Mouse (Mus musculus) forebrain, embryonic 14.5 days (tissue): ENCODE measurements around the gene Nkap. TPM values are rescaled to one million over a fixed set of nuclear protein-coding genes. Genes with fewer than 3 reads are reported as not detected.
"Not testable (repeated sequence)": the region's sequence is repeated elsewhere in the genome, so short reads cannot be mapped to it uniquely, and the experiment has no call there.

Source experiments
- ATAC-seq: fragments of 200-750 bp; cut with Nextera tagmentation; 2 replicates; pipeline ENCODE4 v1.8.0; 2017; ENCODE audit warnings: mild to moderate bottlenecking, moderate library complexity
- DNase-seq: peaks from one replicate; pipeline ENCODE4 v3.0.0-alpha.2; 2015; ENCODE audit warnings: low spot score
- H3K27ac ChIP-seq: fragments of 300-500 bp; sonication (generic); 2 replicates; pipeline ENCODE4 v1.5.1; 2014; ENCODE audit warnings: low read depth, mild to moderate bottlenecking, control low read depth, low read length, moderate library complexity
- H3K27me3 ChIP-seq: fragments of 300-500 bp; sonication (generic); replicated peaks from 2 replicates; pipeline ENCODE4 v1.6.1; 2014; ENCODE audit warnings: low read length, control low read depth, mixed read lengths; ENCODE audit not compliant: control insufficient read depth, insufficient read depth
- H3K36me3 ChIP-seq: fragments of 300-500 bp; sonication (generic); 2 replicates; pipeline ENCODE4 v1.6.1; 2014; ENCODE audit warnings: low read length, control low read depth; ENCODE audit not compliant: control insufficient read depth, insufficient read depth
- H3K4me1 ChIP-seq: fragments of 300-500 bp; sonication (generic); 2 replicates; pipeline ENCODE4 v1.6.1; 2014; ENCODE audit warnings: antibody characterized with exemption, low read length, control low read depth; ENCODE audit not compliant: control insufficient read depth, insufficient read depth
- H3K4me2 ChIP-seq: fragments of 300-500 bp; sonication (generic); 2 replicates; pipeline ENCODE4 v1.6.1; 2014; ENCODE audit warnings: mild to moderate bottlenecking, control low read depth, low read length
- H3K4me3 ChIP-seq: fragments of 300-500 bp; sonication (generic); 2 replicates; pipeline ENCODE4 v1.5.1; 2014; ENCODE audit warnings: low read depth, low read length, control low read depth
- H3K9ac ChIP-seq: fragments of 300-500 bp; sonication (generic); 2 replicates; pipeline ENCODE4 v1.6.1; 2014; ENCODE audit warnings: mild to moderate bottlenecking, low read length, control low read depth, moderate library complexity
- H3K9me3 ChIP-seq: fragments of 300-500 bp; sonication (generic); replicated peaks from 2 replicates; pipeline ENCODE4 v1.6.1; 2016; ENCODE audit warnings: low read length, control low read depth, mixed read lengths; ENCODE audit not compliant: control insufficient read depth
- WGBS: fragments of 180-500 bp; shearing (Covaris S2); extraction: QIAGEN DNeasy Blood & Tissue Kit; methylation state at CpG from one replicate; pipeline ENCODE4 v1.1.7; 2014; 5-methylcytosine and 5-hydroxymethylcytosine counted together
- polyA plus RNA-seq: library from polyadenylated mRNA; unstranded; fragments of >200 nt; fragmentation: Nextera tagmentation; extraction: Ambion mirVana; gene quantifications from 2 replicates; pipeline ENCODE4 v1.2.1, GENCODE M21; 2014

Nkap gene
- polyA plus RNA-seq, 1 experiment from 2014 or later: 13.6 TPM

- Histone ChIP-seq H3K4me1 (no peaks in the 10 kb centered on the region; the same call in 1 of the 2 replicates), H3K9ac (no peak overlapping the region), H3K4me3 (no peak overlapping the region), H3K27me3 (no peaks in the 10 kb centered on the region), H3K27ac (no peak overlapping the region), H3K4me2 (no peak overlapping the region), H3K9me3 (no peaks in the 10 kb centered on the region), H3K36me3 (no peaks in the 10 kb centered on the region)
- DNase-seq: no peak
- no peak for ATAC-seq
- 93% methylated on average over 7 of the region's 7 CpGs for WGBS
These were observed 1.1 kb upstream of the Nkap start for GRCm38 (mm10) chrX:37125511-37125910.

- Histone ChIP-seq H3K9ac (no peak overlapping the region), H3K27me3 (no peaks in the 10 kb centered on the region), H3K27ac (no peak overlapping the region), H3K36me3 (peaks cover 20% of the 10 kb centered on the region), H3K4me3 (no peak overlapping the region), H3K4me1 (no peaks in the 10 kb centered on the region), H3K9me3 (no peaks in the 10 kb centered on the region), H3K4me2 (no peak overlapping the region)
- DNase-seq (no peak), ATAC-seq (no peak)
- 87% methylated on average over 3 of the region's 3 CpGs for WGBS
These were observed 15.1 kb downstream of the Nkap start for GRCm38 (mm10) chrX:37141732-37142131.

GRCm38 (mm10) chrX:37144498-37144897, 17.9 kb downstream of the Nkap start:
- H3K4me3 ChIP-seq, H3K4me1 ChIP-seq, H3K27ac ChIP-seq, H3K27me3 ChIP-seq, H3K9me3 ChIP-seq, DNase-seq, H3K4me2 ChIP-seq, ATAC-seq, H3K9ac ChIP-seq: not testable (repeated sequence)
- peaks cover 13% of the 10 kb centered on the region for H3K36me3 ChIP-seq
- 63% methylated on average over 2 of the region's 4 CpGs for WGBS

- WGBS: 93% methylated on average over 2 of the region's 2 CpGs
- Histone ChIP-seq H3K4me1 (no peaks in the 10 kb centered on the region), H3K9ac (no peak overlapping the region), H3K4me3 (no peak overlapping the region), H3K36me3 (peaks cover 13% of the 10 kb centered on the region), H3K27ac (no peak overlapping the region), H3K4me2 (no peak overlapping the region), H3K27me3 (no peaks in the 10 kb centered on the region), H3K9me3 (no peaks in the 10 kb centered on the region)
- DNase-seq (peak; percentile 32), ATAC-seq (no peak)
These were observed 18.4 kb downstream of the Nkap start for GRCm38 (mm10) chrX:37144954-37145353.

DNA sequence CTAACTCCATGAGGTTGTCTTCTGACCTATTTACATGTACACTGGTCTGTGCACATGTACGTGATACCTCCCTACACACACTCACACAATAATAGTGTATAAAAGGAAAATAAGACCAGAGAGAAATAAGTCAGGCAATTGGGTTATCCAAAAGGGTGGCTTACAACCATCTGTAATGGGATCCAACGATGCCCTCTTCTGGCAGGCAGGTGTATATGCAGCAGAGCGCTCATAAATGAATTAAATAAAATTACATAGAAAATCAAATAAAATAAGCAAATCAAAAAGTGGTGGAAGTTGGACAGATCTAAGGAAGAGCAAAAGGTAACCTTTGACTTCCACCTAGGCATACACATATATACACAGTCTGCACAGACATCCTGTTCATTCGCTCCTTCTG, 31.2 kb downstream of the Nkap start:
- WGBS: 64% methylated on average over 4 of the region's 4 CpGs
- no peak overlapping the region for H3K4me3 ChIP-seq
- DNase-seq (peak; percentile 1), ATAC-seq (no peak)
- no peak overlapping the region for H3K9ac ChIP-seq
- no peaks in the 10 kb centered on the region for H3K4me1 ChIP-seq
- H3K27me3 ChIP-seq: no peaks in the 10 kb centered on the region
- H3K9me3 ChIP-seq: no peaks in the 10 kb centered on the region
- H3K27ac ChIP-seq: no peak overlapping the region
- H3K36me3 ChIP-seq: peaks cover 12% of the 10 kb centered on the region; the same call in 1 of the 2 replicates
- H3K4me2 ChIP-seq: no peak overlapping the region

GRCm38 (mm10) chrX:37161169-37161568, 34.6 kb downstream of the Nkap start:
- H3K36me3 ChIP-seq: 0 out of 2 replicates have a peak, but pooled peaks cover 4% of the 10 kb centered on the region
- H3K4me3 ChIP-seq: no peak overlapping the region
- H3K4me1 ChIP-seq: no peaks in the 10 kb centered on the region
- 75% methylated on average over 10 of the region's 10 CpGs for WGBS
- no peak overlapping the region for H3K4me2 ChIP-seq
- no peaks in the 10 kb centered on the region for H3K9me3 ChIP-seq
- H3K9ac ChIP-seq: no peak overlapping the region
- ATAC-seq: no peak
- DNase-seq: no peak
- no peak overlapping the region for H3K27ac ChIP-seq
- no peaks in the 10 kb centered on the region for H3K27me3 ChIP-seq

DNA sequence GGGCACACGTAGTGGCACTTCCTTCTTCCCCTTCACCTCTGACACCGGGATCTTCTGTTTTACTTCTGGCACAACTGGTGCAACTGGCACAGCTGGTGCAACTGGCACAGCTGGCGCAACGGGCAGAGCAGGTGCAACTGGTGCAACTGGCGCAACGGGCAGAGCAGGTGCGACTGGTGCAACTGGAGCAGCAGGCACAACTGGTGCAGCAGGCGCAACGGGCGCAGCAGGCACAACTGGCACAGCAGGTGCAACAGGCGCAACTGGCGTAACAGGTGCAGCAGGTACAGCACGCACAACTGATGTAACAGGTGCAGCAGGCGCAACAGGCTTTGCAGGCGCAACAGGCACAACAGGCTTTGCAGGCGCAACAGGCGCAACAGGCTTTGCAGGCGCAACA, 36.5 kb downstream of the Nkap start:
- Histone ChIP-seq H3K27ac (no peak overlapping the region), H3K9ac (no peak overlapping the region), H3K9me3 (no peaks in the 10 kb centered on the region), H3K36me3 (no peaks in the 10 kb centered on the region), H3K4me2 (no peak overlapping the region), H3K4me3 (no peak overlapping the region), H3K4me1 (no peaks in the 10 kb centered on the region), H3K27me3 (no peaks in the 10 kb centered on the region)
- DNase-seq (no peak), ATAC-seq (no peak)
- whole genome bisulfite sequencing: 71% methylated on average over 18 of the region's 18 CpGs

DNA sequence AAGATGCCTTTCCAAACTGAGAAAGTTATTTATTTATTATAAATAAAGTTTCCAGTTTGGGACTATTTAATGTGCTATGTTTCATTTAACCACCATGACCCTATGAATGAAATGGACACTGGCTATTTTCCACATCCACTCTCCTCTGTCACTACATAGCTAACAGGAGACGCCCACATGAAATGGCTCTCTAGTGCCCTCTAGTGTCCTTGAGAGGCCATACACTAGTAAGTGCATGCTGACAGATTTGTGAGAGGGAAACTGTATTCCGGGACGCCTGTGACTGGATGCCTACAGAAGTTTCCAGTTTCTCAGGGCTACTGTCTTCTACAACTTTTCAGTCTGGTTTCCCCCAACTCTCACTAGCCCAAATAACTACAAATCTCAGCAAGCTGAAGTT, 40.5 kb downstream of the Nkap start:
- H3K9me3 ChIP-seq: no peaks in the 10 kb centered on the region
- WGBS: 48% methylated on average over 3 of the region's 3 CpGs
- DNase-seq (peak; percentile 58), ATAC-seq (no peak)
- no peak overlapping the region for H3K9ac ChIP-seq
- no peaks in the 10 kb centered on the region for H3K4me1 ChIP-seq
- H3K4me2 ChIP-seq: no peak overlapping the region
- no peaks in the 10 kb centered on the region for H3K27me3 ChIP-seq
- H3K36me3 ChIP-seq: no peaks in the 10 kb centered on the region
- no peak overlapping the region for H3K27ac ChIP-seq
- H3K4me3 ChIP-seq: no peak overlapping the region

DNA sequence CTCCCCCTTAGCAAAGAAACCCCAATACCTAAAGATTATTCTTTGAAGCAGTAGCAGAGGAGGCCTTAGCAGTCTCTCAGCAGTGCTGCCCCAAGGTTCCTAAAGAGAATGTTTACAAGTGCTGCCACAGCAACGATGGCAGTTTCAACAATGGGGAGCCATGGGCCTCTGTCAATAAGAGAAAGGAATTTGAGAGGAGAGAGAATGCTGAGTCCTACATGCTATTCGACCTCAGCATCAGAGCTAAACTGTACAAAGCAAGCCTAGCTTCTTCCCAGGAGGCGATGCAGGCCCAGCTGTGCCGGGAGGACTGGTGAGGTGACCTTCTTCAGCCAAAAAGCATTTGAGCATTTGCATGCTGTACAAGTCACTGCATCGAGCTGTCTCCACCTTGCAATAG, 42.1 kb downstream of the Nkap start, which contains the start of gene Akap14:
Gene Akap14 (minus strand): TSS at position 101 of the 400 bp plus-strand sequence.
- no peaks in the 10 kb centered on the region for H3K36me3 ChIP-seq
- DNase-seq (no peak), ATAC-seq (no peak)
- H3K4me2 ChIP-seq: no peak within 1 kb of the TSS
- H3K9me3 ChIP-seq: no peaks in the 10 kb centered on the region
- no peaks in the 10 kb centered on the region for H3K4me1 ChIP-seq
- H3K9ac ChIP-seq: no peak within 1 kb of the TSS
- 53% methylated on average over 5 of the region's 5 CpGs for WGBS
- H3K4me3 ChIP-seq: no peak within 1 kb of the TSS
- no peaks in the 10 kb centered on the region for H3K27me3 ChIP-seq
- no peak within 1 kb of the TSS for H3K27ac ChIP-seq
